Mouse (Mus musculus) brain, embryonic 14.5 days (tissue): ENCODE measurements around the gene Eif6. TPM values are rescaled to one million over a fixed set of nuclear protein-coding genes. Genes with fewer than 3 reads are reported as not detected.

ENCODE experiments used
- DNase-seq: peaks from one replicate; pipeline ENCODE4 v3.0.0-alpha.2; 2011; ENCODE audit warnings: low read depth
- CTCF ChIP-seq: fragments of 200-500 bp; IDR thresholded peaks from 2 replicates; pipeline ENCODE4 v1.5.1; 2012; ENCODE audit warnings: inconsistent platforms, mild to moderate bottlenecking, moderate library complexity, borderline replicate concordance; ENCODE audit not compliant: insufficient read depth, insufficient read length; ENCODE audit errors: extremely low read depth
- POLR2A ChIP-seq: fragments of 200-500 bp; IDR thresholded peaks from 2 replicates; pipeline ENCODE4 v1.6.1; 2012; ENCODE audit warnings: mild to moderate bottlenecking, inconsistent platforms, borderline replicate concordance; ENCODE audit not compliant: poor library complexity, insufficient read depth, insufficient read length, severe bottlenecking; ENCODE audit errors: extremely low read depth
- polyA plus RNA-seq: library from polyadenylated mRNA; depleted of rRNA; stranded (reverse); fragments of >200 nt; gene quantifications from 2 replicates; pipeline ENCODE4 v1.2.3, GENCODE M21; 2012

The Eif6 gene
- polyA plus RNA-seq, 1 experiment = 100.0 TPM

DNA sequence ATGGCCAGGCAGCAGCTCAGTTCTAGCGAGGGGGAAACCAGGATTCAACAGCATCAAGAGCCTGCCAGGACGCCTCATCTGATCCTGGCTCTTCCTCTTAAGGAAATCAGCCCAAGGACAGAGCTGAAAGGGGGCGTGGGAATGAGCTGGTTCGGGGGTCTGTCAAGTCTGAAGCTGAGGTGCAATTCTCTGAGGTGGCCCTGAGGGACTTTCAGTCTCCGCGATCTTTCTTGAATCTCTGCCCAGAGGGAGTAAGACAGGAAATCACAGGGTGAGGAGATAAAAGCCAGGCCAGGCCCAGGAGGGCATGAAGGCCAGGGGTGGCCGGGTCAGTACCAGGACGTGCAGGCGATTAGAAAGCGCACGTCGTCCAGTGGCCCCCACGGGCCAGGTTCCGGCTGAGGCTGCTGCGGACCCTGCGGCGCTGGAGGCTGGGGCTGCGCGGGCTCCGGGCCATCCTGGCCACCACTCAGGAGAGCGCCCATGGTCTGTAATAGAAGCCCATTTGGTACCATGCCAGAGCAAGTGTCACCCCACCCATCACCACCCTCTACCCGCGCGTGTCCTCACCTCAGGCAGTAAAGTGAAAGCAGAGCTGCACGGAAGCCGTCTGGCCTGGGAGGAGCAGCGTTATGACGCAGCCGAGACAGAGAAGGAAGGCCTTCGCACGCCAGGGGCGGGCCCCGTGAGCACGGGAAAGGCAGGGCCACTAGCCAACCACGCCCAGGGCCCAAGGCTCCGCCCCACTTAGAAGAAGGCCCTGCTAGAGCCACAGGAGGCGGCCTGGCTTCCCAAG lies 7.9 kb downstream of the Eif6 start:
- TF ChIP-seq POLR2A (0 out of 2 replicates have a peak, but pooled peaks have one; percentile 9), CTCF (no peak)

DNA sequence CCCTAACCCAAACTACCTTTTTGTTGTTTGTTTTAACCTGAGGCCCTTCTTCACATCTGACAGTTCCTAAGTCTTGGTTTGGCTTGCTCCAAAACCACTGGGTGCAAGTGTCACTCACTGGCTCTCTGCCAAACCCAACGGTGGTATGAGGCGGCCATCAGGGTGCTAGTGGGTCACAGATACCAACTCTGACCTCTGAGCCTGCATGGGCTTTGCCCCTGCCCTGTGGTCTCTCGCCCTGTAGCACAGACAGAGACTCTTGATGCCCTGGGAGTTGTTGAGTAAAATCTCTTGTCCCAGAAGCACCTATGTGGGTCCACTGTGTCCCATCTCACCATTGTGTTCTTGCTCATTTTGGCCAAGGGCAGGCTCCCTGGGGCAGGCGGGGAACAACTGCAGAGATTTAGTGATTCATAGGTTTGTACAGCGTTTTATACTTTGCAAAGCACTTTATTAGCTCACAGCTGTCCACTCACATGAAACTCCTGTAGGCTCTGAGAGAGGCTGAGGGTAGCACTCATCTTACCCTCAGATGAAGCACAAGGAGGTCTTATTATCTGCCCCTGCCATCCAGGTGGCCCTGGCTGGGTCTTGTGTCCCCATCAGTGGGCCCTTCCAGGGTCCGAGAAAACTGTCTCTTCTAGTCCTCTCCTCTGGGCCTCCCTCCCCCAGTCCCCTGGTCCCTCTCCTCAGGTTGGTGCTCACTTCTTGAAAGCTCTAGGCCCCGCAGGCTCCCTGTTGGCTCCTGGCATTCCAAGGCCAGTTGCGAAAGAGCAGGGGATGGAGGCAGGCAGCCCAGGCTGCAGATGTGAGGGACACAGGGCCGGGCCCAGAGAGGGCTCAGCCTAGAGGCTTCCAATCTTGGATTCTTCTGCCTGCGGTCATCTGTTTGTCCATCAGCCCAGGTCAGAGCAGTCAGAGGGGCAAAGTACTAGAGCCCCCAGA lies 9.2 kb downstream of the Eif6 start:
- TF ChIP-seq POLR2A (no peak), CTCF (no peak)
- no peak for DNase-seq

More for the DNA sequence above, 7.9 kb downstream of the Eif6 start:
- DNase-seq = peak; percentile 95

DNA sequence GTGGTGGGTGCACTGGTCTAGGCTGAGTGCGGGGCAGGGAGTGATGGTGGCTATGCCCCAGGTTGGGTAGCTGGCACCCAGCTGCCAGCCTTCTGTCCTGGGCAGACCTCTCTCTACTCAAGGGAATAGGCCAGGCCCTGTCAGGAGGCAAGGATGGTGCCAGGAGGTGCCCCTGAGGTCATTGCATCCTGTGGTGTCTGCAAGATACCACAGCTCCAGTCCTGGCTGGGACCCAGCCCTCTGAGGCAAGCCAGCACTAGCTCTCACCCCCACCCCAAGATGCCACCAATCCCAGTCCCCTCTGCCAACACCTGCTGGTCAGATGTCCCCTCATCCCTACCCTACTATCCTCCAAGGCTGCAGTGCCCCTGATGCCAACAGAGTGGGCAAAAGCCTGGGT lies 10.5 kb downstream of the Eif6 start:
- DNase-seq = no peak
- TF ChIP-seq CTCF (no peak), POLR2A (no peak)

DNA sequence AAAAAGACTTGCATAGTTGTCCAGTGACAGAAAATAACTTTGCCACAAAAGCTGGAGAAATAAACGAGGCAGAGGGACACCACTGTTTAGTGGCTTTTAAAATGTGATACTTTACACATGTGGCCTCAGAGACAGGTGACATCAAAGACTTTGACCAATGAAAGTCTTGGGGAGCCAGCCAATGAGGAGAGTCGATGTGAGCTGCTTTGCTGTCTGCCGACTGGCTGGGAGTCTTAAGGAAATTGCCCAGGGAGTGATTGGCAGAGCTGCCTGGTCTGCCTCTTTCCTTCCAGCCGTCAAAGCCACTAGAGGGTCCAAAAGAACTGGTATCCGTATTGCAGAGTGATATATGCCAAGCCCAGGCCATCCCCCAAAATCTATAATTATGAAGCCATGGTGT lies 11.9 kb downstream of the Eif6 start:
- TF ChIP-seq CTCF (no peak), POLR2A (no peak)
- peak; percentile 27 for DNase-seq

DNA sequence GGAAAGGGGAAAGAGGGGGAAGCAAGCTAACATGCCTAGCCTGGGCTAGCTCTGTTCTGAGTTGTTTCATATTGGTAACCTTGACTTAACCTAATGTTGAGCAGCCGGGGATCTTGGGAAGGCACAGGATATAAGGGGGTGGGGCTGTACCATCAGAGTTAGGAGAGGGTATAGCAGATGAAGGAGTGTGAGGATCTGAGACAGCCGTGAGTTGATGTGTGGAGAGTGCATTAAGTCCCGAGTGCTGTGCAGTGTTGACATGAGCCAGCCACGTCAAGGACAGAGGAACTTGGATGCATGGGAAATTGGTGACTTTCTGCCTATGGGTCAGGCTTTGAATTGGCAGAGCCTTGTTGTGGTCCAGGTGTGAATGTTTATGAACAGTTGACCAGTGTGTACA lies 14.1 kb downstream of the Eif6 start:
- TF ChIP-seq CTCF (no peak), POLR2A (no peak)
- DNase-seq = no peak

DNA sequence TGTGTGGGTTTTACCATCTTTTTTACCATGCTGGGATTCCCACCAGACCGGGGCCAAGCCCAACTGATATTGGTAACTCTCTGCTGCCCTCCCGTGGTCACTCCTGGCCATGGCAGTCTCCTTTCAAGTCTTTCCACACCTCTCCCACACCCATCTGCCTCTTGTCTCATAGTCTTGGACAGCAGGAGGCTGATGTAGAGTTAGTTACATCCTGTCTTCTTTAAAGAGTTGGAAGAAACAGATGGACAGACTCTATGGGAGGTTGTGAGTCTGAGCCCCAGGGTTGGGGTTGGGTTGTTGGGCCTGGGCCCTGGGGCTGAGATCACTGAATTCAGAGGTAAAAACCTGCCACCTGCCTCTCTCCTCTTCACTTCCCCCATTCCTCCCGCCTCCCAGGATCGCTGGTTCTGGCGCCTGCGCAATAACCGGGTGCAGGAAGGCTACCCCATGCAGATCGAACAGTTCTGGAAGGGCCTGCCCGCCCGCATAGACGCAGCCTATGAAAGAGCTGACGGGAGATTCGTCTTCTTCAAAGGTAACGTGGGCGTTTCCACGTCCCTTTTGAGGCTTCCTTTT lies 14.8 kb downstream of the Eif6 start:
- TF ChIP-seq POLR2A = no peak
- peak; percentile 96 for TF ChIP-seq CTCF
- peak; percentile 75 for DNase-seq

DNA sequence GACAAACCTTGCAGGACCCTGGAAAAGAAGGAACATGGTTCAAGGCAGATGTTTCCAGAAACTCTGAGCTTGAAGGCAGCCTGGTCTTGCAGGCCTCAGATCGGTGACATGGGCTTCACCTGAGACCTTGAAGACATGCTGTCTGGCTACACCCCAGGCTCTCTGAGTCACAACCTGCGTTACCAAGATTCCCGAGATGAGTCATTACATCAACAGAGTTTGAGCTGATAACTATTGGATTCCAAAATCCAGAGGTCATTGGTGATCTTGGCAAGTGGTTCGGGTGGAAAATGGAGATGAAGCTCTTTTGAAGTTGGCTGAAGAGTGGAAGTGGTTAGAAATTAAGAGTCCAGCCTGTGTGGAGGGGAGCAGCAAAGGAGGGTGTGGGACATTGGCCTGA lies 17.1 kb downstream of the Eif6 start:
- DNase-seq = no peak
- TF ChIP-seq POLR2A (no peak), CTCF (no peak)

DNA sequence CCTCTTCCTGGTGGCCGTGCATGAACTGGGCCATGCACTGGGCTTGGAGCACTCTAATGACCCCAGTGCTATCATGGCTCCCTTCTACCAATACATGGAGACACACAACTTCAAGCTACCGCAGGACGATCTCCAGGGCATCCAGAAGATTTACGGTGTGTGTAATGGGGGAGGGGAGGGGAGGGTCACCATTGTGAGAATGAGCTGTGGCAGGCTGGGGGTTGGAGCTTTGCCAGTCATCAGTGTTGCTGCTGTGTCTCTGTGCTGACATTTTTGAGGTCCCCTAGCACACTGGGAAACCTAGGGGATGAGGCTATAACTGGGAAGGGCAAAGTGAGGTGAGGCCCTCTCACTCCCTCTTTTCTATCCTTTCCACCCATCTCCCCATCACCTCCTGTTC lies 19.3 kb downstream of the Eif6 start:
- no peak for TF ChIP-seq POLR2A
- no peak for TF ChIP-seq CTCF
- no peak for DNase-seq

DNA sequence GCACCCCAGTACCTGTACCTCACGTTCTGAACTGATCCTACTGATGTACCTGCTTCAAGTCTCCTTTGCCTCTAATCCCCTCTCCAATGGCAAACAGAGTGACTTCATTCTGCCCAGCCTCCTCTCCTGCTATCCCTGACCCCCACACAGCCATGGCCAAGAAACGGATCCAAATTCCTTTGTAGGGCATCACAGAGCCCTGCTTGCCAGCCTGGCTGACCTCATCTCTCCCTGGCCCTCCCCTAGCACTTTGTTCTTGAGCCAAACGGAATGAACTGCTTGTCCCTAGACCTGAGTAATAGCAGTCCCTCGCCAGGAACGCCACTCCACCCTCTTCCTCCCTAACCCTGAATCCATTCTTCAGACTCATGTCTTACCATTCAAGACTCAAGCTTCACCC lies 20.2 kb downstream of the Eif6 start:
- no peak for DNase-seq

DNA sequence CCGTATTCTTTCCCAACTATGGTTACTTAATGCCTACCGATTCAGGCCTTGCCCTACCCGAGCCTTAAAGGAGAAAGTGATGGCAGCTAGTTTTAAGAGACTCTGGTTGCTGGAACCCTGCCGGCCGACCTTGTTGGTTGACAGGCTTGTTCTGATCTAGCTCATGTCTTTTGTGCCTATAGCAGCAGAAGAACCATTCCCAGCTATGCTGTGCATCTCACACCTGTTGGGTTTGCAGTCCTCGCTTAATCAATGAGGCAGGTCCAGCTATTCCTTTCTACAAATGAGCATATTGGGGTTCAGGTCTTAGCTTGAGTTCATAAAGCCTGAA lies 20.8 kb downstream of the Eif6 start:
- no peak for DNase-seq
- no peak for TF ChIP-seq CTCF
- TF ChIP-seq POLR2A = no peak

More for the DNA sequence above, 20.2 kb downstream of the Eif6 start:
- TF ChIP-seq POLR2A (no peak), CTCF (no peak)
